Mouse (Mus musculus): ENCODE measurements around the gene Ttll8. TPM values are rescaled to one million over a fixed set of nuclear protein-coding genes. Genes with fewer than 3 reads are reported as not detected.
A peak's percentile ranks its signal among the peaks of the same experiment; 100 is the strongest.

The Ttll8 gene
- total RNA-seq (2021) = 1 to 10 TPM; 2.0 to 2.9 TPM
- long read RNA-seq, experiment 1, partial matches to known transcripts = 0 of 2 reads
- long read RNA-seq, experiment 1, other reads (novel, unspliced or antisense) = 2 of 2 reads
- long read RNA-seq, experiment 2, partial matches to known transcripts = 1 of 2 reads
- long read RNA-seq, experiment 2, other reads (novel, unspliced or antisense) = 1 of 2 reads

DNA sequence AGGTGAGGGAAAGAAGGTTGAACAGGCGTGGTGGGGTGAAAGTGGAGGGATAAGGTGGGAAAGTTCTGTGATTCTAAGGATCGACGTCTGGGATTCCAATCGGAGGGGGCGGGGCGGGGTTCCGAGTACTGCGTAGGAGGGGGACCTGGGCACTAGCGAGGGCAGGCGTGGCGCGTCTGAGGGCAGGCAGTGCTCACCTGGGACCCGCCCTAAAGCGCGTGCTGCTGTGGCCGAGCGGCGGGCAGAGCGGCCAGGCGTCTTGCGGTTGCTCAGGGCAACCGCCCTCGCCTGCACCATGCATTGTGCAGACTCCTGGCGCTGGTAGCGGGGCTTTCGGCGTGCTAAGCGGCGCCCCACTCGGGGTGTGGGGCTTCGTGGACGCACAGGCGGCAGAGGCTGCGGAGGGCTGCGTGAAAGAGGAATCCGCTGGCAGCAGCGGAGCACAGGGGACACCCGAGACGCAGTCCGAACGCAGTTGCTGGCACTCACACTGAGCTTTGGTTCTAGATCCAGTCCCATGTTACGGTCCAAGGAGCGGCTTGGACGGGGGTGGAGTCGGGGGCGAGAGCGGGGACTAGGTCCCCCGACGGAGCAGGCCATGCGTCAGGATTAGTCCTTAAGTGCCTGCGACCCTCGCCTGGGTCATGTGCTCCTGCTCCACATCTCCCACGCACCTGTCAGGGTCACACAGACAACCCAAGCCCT is at the start of gene Ttll8:
Gene Ttll8, minus strand, starts transcription at position 51 of the 705 bp plus-strand sequence.
- no peak for DNase-seq (ENCODE audit: low spot score in 2 of 2)

DNA sequence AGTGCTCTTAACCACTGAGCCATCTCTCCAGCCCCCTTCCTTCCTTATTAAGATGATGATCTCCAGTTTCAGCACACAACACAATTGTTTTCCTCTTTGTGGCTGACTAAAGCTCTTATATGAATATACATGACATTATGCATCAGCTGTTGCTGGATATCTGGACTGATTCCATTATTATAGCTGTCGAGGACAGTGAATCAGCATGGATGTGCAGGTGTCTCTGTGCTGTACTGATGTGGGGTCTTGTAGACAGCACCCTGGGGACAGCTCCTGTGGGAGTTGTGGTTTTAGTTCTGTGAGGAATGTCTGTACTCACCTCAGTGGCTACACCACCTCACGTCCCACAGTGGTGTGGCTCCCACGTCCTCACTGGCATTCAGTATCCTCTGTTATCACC is 47.0 kb upstream of the Ttll8 start:
- DNase-seq (ENCODE audit: low spot score in 2 of 2) = no peak

DNA sequence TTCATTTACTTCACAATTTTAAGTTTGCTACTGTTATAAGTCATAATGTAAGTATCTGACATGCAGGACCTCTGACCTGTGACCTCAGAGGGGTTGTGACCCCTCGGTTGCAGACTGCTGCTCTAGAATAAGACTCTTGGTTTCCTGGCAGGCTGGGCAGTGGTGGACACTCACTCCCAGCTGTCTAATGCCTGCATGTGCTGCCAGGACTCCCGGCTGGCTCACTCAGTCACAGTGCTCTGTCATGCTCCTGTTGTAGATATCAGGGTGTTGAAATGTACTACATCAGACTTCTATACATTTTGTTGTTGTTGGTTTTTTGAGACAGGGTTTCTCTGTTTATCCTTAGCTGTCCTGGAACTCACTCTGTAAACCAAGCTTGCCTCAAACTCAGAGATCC is 46.1 kb upstream of the Ttll8 start:
- no peak for DNase-seq (ENCODE audit: low spot score in 2 of 2)

DNA sequence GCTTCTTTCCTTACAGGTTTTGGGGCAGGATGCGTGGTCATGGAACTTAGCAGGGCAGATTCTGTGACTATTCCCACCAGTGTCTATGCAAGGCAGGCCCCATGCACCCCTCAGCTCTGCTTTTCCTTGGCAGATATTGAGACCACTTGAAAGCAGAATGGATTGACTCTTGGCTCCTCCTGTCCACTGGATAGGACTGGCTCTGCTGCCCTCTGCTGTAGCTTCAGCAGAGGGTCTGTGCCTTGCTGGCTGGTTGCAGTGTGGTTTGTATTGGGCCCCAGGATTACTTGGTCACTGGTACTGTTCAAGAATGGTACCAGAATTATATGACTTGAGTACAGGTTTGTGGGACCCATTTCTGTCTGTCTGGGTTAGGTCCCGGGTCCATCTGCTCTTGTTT is 44.9 kb upstream of the Ttll8 start:
- DNase-seq (ENCODE audit: low spot score in 2 of 2) = peak in 1 of 2 experiments; percentile 16

DNA sequence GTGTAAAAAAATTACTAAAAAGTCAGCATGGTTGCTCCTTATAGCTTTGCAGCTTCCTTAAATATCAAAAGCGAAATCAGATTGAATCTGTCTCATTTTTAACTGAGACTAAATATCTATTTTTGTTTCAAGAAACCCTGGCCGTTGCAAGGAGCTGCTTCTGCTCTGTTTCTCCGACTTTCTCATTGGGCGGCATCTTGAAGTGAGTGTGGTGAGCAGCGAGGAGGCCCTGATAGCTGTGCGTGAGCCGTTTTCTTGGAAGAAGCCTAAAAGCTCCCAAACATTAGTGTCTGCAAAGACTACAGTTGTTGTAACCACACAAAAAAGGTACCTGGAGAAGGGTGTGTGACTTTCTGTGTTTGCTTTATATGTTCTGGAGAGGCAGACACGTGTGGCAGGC is 44.4 kb upstream of the Ttll8 start:
- no peak for DNase-seq (ENCODE audit: low spot score in 2 of 2)

DNA sequence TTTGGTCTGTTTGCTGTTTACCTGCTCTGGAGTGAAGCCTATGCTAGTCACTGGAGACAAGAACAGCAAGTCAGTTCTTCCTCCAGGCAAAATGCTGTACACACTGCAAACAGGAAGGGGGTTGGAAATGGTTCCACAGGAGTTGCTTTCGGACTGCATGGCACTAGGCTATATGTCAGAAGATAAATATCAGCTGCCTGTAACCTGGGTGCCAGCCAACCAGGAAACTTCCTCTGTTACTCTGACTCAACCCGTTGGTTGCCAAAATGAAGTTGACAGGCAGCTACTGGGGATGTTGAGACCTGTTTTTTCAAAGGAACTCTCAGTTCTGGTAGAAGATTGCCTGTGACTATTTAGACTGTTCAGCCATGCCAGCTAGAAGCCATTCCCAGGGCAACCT is 35.0 kb upstream of the Ttll8 start:
- no peak for DNase-seq (ENCODE audit: low spot score in 2 of 2)

DNA sequence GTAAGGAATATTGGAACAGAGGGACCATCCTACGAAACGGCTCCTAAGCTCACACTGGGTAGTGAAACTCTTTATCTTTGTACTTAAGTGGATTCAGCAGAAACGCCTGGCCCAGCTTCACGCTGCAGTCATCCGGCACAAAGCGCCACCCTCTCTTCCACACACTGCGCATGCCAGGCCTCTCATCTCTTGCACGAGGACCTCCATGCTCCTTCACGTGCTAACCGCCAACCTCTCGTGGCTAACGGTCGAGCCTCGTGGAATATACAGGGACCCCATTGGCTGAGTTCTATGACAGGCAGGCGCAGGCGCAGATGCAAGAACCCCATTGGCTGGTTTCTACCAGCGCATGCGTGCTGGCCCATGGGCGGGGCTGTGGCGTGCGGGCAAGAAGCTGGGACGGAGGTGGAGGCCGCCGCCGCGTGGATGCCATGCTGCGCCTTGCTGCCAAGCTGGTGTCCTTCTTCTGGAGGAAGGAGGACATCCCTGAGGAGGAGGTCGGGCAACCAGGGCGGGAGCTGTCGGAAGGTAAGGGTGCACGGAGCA is 28.4 kb upstream of the Ttll8 start, which contains the start of gene Mov10l1:
Gene Mov10l1, plus strand, starts transcription at position 376 of the 546 bp plus-strand sequence.
- no peak for DNase-seq (ENCODE audit: low spot score in 2 of 2)

DNA sequence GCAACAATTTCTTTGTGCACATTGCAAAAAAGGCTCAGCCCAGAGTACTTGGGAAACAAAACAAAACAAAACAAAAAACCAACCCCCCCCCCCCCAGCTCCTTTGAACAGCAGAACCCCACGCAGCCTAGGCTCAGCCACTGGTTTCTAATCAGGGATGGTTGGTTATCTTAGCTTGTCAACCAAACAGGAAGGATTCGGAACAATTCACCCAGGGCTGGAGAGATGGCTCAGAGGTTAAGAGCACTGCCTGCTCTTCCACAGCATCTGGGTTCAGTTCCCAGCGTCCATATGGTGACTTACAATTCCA is 24.9 kb upstream of the Ttll8 start:
- DNase-seq (ENCODE audit: low spot score in 2 of 2) = no peak

DNA sequence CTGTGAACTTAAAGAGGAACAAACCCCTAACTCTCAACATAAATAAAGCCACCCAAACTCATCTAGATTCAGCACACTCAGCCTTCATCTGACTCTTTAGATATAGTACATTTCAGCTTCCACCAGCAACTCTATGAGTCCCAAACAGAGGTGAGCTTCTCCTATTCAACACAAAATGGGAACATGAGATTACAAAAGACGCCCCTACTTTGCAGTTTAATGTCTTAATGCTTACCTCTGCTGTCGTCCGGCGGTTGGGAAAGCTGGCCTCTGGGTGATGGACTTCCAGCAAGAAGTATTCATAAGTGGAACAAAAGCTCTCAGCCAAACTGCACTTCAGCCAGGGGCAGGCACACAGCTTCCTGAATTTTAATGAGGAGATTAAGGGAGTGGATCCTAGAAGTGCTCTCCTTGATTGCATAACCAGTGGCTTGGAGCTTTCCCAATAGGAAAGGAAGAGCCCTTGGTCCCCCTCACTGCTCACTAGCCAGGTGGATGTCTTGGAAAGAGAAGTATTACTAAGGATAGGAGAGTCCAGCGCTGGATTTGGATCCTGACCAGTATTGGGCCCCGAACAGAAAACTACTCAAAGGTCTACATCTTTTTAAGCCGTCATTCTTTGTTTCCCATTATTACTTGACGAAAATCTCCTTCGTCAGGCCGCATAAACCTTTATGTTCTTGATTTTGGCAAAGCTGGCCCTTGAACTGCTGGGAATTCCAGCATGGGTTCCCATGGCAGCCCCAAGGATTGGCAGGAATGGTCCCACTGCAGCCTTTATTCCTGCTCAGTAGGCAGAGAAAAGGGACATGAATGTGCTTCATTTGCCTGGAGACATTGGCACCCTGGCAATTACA is 24.3 kb upstream of the Ttll8 start, which contains the start of gene Mlc1:
Gene Mlc1, minus strand, starts transcription at position 727 of the 857 bp plus-strand sequence.
- DNase-seq (ENCODE audit: low spot score in 2 of 2) = peak; percentile 29 to 80

DNA sequence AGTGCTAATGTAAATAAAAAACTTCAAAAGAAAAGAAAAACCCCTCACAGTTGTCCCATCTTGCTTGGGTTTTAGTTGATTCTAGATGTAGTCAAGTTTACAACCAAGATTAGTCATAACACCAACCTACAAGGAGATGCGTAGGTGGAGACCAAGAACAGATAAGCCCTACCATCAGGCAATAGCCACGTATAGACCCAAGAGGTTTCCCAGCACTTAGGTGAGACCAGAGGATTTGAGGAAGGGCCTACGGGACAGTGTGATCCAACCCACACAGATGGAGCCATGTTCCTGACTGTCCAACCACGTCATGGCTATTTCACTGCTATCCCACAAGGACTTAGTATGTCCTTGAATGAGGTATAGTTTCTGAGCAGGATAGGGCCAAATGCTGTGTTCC is 18.1 kb upstream of the Ttll8 start:
- no peak for DNase-seq (ENCODE audit: low spot score in 2 of 2)

DNA sequence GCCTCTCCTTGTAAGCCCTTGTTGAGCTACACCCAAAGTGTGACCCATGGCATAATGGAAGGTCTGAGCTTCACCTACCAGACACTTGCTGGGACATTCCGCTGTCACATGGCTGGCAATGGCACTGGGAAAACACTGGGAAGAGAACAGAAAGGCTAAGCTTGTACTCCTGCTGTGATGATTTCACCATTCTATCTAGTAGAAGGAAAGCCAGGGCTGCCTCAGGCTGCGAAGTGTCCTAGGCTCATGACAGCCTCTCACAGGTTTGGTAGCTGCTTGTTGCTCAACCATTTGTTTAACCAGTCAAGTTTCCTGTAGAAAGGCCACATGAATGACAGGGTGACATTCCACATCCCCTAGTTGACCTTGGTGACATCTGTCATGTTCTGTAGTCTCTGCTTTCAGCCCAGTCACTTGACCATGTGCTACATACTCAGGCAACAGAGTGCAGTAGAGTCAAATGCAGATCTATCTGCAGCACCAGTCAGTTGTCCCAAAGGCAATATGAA is 9.9 kb upstream of the Ttll8 start:
- no peak for DNase-seq (ENCODE audit: low spot score in 2 of 2)

DNA sequence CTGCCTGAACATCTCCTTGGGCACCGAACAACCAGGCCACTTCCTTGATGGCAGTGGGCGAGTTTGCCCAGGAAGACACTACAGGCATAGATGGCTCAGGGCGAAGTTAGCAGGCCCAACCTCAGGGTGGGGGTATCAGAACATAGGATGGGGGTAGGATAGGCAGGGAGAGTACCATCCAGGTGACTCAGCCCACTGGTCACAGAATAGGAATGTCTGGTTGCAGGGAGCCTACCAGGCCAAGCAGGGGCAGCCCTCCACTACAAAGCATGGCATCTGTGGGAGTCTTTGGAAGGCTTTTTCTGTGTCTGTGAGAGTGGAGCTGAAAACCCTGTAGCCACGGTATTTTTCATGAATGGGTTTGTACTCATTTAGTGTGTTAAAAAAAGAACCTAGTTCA is 3.3 kb upstream of the Ttll8 start:
- no peak for DNase-seq (ENCODE audit: low spot score in 2 of 2)

DNA sequence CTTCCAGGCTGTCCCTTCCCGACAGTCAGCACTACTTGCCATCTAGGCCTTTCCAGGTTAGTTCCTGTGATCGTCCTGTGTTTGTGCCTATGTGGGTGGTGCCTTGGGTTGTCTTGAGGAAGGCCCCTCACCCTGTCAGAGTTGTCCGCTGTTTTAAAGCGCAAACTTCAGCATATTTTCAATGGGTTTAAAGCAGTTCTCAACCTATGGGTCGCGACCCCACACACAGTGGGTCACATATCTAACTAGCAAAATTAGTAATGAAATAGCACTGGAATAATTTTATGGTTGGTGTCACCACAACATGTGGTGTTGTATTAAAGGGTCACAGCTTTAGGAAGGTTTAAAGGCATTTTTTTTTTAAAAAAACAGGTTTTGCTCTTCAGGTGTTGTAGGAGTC is 1.1 kb upstream of the Ttll8 start:
- no peak for DNase-seq (ENCODE audit: low spot score in 2 of 2)

DNA sequence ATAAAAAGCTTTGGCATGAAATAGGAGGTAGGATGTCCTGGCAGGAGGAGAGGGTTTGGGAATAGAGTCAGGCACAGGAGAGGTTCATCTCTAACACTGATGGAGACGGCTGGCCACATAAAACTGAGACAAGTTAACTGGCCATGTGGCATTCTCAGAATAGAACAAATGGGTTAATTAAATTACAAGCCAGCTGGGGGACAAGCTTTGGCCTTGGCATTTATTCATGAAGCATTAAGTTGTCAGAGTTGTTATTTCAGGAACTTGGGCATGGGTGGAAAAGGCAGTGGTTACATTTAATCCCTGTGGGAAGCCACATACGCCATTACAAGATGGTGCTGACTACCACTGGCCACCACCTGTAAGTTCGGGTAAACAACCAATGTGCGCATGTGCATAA is 3.0 kb downstream of the Ttll8 start:
- DNase-seq (ENCODE audit: low spot score in 2 of 2) = no peak

DNA sequence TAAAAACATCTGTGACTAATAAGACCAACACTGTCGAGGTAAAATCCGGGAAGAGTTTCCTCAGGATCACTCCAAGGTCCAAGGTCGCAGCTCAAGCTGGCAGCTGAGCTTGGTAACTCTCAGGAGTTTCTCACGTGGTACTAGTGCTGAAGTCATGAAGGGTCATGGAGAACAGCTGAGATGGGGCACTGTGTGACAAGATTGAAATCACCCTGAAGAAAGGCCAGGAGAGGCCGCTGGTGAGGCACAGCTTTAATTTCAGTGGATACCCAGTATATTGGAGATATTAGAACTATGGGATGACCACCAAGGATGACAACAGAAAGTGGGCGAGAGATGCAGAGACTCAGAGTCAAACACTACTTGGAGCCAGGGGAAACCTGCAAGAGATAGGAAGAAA is 7.4 kb downstream of the Ttll8 start:
- no peak for DNase-seq (ENCODE audit: low spot score in 2 of 2)

DNA sequence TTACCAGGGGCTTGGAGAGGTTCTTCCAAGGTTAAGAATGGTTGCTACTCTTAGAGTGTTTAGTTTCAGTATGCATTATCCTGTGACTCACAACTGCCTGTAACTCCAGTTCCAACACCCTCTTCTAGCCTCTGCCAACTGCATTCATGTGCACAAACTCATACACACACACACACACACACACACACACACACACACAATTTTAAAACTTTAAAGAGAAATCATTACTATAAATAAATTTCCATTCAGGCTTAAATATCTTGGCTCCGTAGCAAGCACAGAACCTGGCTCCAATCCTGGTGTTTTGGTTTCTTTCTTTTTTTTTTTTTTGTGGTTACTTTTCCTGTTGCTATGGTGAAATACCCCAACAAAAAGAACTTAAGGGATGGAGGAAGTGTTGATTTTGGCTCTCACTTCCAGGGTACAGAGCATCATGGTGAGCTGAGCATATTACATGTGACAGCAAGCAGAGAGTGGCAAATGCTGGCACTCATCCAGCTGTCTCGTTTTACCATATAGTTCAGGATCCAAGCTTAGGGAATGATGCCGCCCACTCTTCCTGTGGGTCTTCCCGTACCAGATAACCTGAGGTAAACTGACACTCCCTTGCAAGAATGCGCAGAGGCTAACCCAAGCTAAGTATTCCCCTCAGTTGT is 10.2 kb downstream of the Ttll8 start:
- no peak for DNase-seq (ENCODE audit: low spot score in 2 of 2)

DNA sequence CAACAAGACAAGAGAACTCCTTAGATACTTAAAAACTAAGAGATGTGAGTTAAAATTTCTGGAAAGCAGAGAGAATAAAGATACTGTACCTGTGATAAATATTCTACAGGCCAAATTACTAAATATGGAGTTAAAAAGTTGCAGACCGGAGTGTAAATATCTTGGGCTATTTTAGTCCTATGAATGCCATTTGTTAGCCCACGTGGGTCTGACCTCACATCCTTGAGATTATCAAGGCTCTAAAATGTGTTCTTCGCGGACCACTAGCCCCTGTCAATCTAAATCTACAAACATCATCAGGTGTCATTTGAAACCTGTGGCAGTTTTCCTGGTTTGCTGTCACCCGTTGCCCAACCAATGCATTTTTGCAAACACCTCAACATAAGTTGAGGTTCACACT is 11.4 kb downstream of the Ttll8 start:
- DNase-seq (ENCODE audit: low spot score in 2 of 2) = no peak

DNA sequence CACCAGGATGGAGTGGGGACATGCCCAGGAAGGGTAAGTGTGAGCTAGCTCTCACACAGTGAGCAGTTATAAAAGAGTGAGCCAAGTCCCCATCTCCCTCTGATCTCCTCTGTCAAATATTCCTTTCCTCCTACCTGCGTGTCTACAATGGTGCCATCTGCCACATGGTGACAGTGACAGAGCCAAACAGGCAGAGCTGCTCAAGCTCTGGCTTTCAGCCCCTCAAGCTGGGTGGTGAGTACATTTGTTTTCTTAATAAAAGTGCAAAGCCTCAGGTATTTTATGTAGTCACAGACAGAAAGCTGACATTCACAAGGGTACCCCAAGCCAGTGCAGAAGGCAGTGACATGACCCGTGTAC is 16.9 kb downstream of the Ttll8 start:
- DNase-seq (ENCODE audit: low spot score in 2 of 2) = no peak

DNA sequence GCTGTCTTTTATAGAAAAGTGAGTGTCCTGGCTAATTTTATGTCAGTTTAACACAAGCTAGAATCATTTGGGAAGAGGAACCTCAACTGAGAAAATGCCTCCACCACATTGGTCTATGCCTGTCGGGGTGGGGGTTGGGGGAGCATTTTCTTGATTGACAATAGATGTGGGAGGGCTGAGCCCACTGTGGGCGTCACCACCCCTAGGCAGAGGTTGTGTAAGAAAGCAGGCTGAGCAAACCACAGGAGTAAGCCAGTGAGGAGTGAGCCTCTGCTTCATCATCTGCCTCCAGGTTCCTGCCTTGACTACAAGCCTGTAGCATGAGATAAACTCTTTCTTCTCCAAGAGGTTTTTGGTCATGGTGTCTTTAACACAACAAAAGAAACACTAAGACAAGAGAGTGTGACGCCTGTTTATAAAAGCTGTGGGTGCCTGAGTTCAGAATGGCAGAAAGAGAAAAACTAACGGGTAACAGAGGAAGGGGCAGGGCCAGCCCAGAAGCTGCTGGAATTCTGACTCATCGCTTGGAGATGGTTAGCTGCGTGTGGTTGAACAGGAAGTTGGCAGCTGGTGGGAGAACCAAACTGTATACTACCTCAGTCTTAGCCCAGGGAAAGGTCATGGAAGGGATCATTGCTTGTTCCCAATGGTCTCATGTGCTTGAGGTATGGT is 17.5 kb downstream of the Ttll8 start:
- DNase-seq (ENCODE audit: low spot score in 2 of 2) = no peak

DNA sequence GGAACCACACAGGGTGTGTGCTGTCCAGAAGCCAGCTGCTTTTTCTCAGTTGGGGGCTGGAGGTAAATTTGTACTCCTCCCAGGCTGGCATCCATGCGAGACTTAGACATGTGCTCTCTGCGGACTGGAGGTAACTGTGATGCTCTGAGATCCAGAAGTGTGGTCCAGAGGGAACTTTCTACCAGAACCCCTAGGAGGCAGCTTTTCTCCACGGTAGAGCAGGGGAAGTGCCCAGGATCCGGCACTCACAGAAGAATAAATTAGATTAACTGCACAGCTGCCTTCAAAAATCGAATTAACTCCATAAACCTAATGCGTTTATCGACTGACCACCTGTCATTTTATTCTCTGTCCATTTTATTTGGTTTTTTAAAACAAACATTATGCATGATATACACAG is 20.1 kb downstream of the Ttll8 start:
- DNase-seq (ENCODE audit: low spot score in 2 of 2) = peak in 1 of 2 experiments; percentile 45

DNA sequence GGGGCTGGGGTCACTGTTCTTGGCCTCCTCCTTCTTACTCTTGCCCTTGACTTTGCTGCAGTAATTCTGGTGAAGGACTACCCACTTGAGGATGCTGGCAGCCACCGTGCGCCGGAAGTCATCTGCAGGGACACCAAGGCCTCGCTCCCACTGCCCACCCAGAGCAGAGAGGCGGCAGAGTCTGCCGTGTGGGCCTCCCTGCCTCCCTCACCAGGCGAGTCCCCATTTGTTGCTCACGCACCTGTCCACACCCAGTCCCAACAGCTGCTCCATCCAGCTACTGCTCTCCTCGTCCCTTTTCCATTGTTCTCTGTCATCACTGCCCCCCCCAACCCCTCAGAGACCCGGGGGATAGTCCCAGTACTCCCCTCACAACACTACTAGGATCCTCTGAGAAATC is 21.6 kb downstream of the Ttll8 start:
- DNase-seq (ENCODE audit: low spot score in 2 of 2) = no peak

Data from layer of hippocampus, postnatal 14 days (tissue).